Mouse (Mus musculus): ENCODE data around the gene Zyg11b.

The Zyg11b gene

DNA sequence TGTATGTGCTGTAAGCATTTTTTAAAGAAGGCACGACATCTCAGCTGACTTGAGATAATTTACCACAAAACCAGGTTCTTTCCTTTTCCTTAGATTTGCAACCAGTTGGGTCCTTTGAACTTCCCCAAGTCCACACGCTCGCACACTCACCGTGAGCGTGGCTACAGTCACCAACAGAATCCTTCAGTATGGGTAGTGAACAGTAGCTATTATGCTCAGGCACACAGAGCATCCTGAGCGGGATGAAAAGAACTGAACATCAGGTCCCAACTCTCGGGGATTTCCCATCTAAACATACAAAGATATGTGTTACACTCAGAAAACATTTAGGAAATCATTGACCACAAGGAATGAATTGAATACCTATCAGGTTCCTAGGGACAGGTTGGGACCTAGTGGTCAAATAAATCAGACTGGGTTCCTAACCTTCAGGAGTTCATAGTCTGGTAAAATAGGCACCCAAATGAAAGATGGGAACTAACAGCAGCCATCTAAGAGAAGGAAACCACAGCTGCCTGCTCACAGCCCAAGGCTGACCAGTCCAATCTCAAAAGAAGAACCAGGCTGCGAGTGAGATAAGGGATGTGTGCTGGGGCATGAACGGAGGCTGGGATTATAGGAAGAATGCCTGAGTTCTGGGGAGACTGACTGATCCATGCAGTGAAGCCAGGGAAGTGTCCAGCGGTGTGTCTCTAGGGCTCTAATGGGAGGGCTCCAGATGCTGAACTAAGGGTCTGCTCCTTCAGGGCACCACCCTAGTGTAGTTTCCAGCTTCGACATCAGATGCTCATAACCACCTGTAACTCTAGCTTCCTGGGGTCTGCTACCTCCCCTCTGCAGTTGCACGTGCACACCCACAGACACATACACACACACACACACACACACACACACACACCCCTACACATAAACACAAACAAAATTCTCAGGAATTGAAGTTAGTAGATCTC is 17.0 kb upstream of the Zyg11b start:
- DNase-seq = no peak

GRCm38 (mm10) chr4:108314041-108314440 is 13.1 kb upstream of the Zyg11b start:
- DNase-seq = no peak

GRCm38 (mm10) chr4:108310706-108311105 is 9.8 kb upstream of the Zyg11b start:
- no peak for DNase-seq

DNA sequence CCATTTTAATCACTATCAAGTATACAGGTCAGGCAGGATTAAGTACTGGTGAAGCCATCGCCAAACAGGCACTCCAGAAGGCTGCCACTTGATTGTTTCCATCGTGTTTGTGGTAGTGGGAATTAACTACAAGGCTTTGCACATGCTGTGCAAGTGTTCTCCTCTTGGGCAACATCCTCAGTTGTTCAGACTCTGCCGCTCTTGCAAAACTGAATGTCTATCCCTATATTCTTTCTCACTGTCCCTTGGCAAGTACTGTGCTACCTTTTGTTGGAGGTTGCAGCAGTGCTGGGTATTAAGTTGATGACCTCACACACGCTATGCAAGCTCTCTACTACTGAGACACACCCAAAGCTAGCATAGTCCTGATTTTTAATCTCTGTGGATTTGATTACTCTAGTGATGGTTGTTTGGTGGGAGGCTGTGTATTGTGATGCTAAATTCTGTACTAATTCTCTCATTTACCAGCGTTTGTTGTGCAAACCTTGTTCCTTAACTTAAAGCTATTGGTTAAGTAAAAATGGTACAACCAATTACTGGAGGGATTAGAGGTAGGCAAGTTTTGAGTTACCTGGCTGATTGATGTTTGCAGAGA is 1.5 kb upstream of the Zyg11b start:
- DNase-seq = no peak

- DNase-seq = peak in 1 of 2 experiments; percentile 7
Measured at GRCm38 (mm10) chr4:108300266-108300665, 630 bp downstream of the Zyg11b start.

DNA sequence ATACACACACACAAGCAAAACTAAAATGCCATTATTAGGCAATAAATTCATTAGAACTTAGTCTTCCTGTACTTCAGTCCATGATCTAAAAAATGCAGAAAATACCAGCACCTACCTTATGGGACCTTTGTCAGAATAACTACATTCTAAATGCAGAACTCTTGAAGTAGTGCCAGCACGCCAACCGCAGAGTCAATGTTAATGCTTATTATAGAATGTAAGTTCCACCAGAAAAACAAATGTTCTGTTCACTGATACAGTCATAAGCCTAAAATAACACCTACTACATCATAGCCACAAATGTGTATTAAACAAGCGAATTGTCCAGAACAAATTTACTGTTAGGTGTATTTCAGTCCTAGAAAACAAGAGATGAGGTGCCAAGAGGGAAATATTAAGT is 23.9 kb downstream of the Zyg11b start:
- DNase-seq = no peak

GRCm38 (mm10) chr4:108272286-108272685 is 28.6 kb downstream of the Zyg11b start:
- DNase-seq = no peak

- no peak for DNase-seq
Measured at GRCm38 (mm10) chr4:108265774-108266173, 35.1 kb downstream of the Zyg11b start.

GRCm38 (mm10) chr4:108253317-108253716 is 47.6 kb downstream of the Zyg11b start:
- peak in 1 of 2 experiments; percentile 9 for DNase-seq

DNA sequence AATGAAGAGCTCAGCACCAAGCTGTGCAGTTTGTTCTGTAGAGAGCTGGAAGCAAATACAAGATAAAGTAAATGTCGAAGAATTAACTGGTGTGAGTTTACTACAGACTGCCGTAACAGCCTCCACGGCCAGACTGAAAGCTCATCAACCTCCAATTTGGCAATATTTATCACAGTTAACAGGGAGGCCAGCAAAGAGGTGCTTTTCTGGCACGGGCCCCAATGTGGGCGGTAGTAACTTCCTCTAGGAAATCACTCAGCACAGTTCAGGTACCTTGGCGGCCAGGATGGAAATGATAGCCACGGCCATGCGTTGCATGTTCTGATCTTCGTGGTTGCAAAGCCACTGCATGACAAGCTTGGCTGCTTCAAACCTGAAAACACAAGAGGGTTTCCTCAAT is 50.4 kb downstream of the Zyg11b start:
- DNase-seq = no peak

- no peak for DNase-seq
Measured at GRCm38 (mm10) chr4:108249314-108249713, 51.6 kb downstream of the Zyg11b start.

GRCm38 (mm10) chr4:108233654-108234053 is 67.2 kb downstream of the Zyg11b start:
- no peak for DNase-seq

DNA sequence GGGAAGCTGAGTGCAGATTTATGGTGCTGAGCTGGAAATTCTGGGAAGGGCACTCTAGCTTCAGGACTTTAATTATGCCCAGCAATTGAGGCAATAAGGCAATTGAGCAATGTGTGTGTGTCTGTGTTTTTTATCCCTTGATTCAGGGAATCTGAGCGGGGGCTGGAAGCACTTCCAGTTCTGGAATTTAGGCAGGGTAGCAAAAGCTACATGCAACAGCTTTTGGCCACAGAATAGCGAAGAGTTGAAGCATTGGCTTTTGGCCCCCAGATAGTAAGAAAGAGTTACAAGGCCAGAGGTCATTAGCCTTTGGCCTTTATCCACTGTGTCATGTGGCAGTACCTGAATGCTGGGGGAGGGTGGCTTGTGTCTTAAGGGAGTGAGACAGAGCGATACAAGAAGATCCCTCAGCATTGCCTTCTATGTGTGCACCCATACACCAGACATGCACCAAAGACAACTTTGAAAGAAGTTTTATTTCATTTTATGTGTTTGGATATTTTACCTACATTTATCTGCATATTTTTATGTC is 75.5 kb downstream of the Zyg11b start:
- DNase-seq = peak in 1 of 2 experiments; percentile 11

DNA sequence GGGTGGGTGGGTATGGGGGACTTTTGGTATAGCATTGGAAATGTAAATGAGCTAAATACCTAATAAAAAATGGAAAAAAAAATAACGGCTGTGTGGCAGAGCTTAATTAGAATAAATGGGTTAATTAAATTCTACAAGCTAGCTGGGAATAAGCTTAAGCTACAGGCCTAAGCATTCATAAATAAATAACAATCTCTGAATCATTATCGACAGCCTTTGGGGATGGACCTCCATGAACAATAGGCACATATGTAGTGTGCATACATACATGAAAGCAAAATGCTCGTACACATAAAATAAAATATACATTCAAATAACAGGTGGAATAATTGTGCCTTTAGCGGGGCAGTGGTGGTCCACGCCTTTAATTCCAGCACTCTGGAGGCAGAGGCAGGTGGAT is 78.4 kb downstream of the Zyg11b start:
- DNase-seq = no peak

DNA sequence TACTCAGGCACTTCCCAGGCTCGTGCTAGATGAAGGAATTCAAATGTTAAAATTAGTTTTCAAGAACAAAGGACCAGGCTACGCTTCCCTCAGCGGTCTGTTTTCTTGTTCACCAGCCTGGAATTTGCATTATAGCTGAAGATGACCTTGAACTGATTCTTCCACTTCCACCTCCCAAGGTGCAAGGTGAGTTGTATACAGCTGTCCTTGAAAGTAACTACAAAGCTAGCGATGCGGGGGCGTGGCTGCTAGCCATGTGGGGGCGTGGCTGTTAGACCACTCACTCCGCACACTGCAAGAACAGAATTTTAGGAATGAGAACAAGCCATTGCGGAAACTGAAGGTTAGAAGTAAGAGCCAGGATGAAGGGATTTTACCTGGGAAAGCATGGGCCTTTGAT is 81.9 kb downstream of the Zyg11b start:
- DNase-seq = no peak

- peak; percentile 21 to 59 for DNase-seq
Measured at GRCm38 (mm10) chr4:108217332-108218179, 83.3 kb downstream of the Zyg11b start, which contains the start of gene Zyg11a. Gene Zyg11a (minus strand): TSS chr4:108218048.

- no peak for DNase-seq
Measured at GRCm38 (mm10) chr4:108213023-108213422, 87.9 kb downstream of the Zyg11b start.

GRCm38 (mm10) chr4:108204629-108205028 is 96.3 kb downstream of the Zyg11b start:
- no peak for DNase-seq

- DNase-seq = no peak
Measured at GRCm38 (mm10) chr4:108199236-108199635, 101.7 kb downstream of the Zyg11b start.

GRCm38 (mm10) chr4:108196277-108196855 is 104.5 kb downstream of the Zyg11b start:
- no peak for DNase-seq

GRCm38 (mm10) chr4:108192821-108193323 is 108.0 kb downstream of the Zyg11b start:
- DNase-seq = no peak

DNA sequence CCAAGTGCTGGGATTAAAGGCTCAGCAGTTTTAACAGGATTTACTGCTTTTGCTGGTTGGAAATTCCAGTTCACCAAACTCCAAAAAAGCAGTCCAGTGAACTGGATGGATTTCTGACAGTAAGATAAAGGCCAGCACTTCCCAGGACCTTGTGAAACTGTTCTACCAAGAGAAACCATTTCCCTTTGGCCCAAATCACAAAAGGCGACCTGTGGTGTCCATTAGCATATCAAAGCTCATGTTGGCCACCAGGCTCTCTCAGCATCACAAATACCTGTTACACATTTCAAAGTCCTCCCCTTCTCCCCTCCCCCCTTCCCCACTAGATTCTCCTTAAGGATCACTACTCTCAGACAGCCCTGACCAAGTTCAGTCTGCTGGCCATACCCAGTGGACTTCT is 118.6 kb downstream of the Zyg11b start:
- DNase-seq = no peak
